Mouse (Mus musculus) cerebellum, adult (tissue): Measurements from ENCODE around the gene Lhx2.

Experiments
- ATAC-seq: cut with Nextera tagmentation; 2 replicates; pipeline ENCODE4 v1.9.2; 2017; ENCODE audit warnings: mild to moderate bottlenecking, moderate library complexity, mixed read lengths; ENCODE audit not compliant: insufficient number of reproducible peaks, low FRiP score, low TSS enrichment

The Lhx2 gene

GRCm38 (mm10) chr2:38338990-38339909 lies at the start of gene Lhx2:
Lhx2 (plus strand) TSS chr2:38339281.
- no peak for ATAC-seq

GRCm38 (mm10) chr2:38291526-38291925 lies 47.6 kb upstream of the Lhx2 start:
- ATAC-seq = no peak

- no peak for ATAC-seq
Measured at GRCm38 (mm10) chr2:38295939-38296338, 43.1 kb upstream of the Lhx2 start.

GRCm38 (mm10) chr2:38300941-38301340 lies 38.1 kb upstream of the Lhx2 start:
- ATAC-seq = no peak

- ATAC-seq = no peak
Measured at GRCm38 (mm10) chr2:38305152-38305551, 33.9 kb upstream of the Lhx2 start.

GRCm38 (mm10) chr2:38312921-38313320 lies 26.2 kb upstream of the Lhx2 start:
- ATAC-seq = no peak

DNA sequence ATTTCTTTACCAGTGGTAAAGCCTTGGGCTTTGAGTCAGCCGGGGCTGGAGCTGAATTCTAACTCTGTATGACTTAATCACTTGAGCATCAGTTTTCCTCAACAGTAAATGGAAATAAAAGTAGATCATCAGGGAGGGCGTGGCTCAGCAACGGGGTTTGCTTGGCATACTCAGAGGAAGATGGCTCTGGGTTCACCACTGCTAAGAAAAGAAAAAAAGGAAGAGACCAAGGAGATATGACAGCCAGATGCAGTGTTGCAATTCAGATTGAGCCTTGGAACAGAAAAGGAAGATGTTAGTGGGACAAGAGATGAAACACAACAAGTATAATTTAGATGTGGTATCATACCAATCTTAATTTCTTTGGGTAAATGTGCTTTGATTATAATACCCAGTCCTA lies 25.7 kb upstream of the Lhx2 start:
- ATAC-seq = no peak

DNA sequence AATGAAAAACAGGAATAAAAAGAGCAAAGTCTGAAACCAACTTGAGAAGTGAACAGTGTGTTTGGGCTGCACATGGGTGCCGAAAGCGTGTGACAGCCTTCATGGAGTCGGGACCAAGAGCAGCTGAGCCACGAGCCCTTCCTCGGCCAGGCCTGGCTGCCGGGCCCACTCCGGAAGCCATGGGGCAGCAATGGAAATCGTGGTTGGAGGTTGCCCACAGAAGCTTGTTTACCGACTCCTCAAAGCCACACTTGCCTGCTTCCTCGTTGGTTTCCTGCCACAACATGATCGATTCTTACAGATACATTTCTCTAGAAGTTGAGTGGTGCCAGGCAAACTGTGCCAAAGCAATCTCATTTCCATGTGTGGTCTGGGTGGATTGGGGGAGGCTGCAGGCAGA lies 20.0 kb upstream of the Lhx2 start:
- no peak for ATAC-seq

DNA sequence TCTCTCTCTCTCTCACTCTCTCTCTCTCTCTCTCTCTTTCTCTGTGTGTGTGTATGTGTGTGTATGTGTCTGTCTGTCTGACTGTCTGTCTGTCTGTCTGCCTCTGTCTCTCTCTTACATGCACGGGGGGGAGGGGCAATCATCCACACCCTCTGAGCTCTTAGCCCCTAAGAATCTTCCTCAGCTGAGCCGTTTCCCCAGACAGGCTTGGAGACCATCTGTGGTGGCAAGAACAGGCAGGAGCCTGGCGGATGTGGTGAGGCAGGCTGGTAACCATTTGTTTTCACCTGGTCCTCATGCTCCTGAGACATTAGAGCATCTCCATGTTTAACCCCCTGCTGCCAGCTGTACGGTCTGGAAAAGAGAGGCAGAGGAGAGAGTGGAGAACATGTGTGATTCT lies 18.2 kb upstream of the Lhx2 start:
- ATAC-seq = no peak

DNA sequence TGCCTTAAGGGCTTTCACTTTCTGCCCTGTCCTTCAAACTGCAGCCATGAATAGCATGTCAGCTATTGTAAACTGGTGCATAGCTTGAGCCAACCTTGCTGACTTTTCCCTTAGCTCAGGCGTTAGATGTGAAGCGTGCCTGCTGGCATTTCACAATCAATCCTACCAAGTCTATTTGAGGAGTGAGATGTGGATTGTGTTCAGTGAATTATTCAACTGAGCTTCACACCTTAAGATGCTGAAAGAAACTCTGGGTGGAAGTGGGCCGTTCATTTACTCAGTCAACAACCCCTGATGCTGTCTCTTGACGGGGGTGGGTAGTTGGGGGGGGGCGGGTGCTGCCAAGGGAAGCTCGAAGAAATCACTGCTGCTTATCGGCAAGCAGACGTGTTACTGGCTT lies 15.7 kb upstream of the Lhx2 start:
- ATAC-seq = no peak

GRCm38 (mm10) chr2:38326671-38327070 lies 12.4 kb upstream of the Lhx2 start:
- ATAC-seq = no peak

DNA sequence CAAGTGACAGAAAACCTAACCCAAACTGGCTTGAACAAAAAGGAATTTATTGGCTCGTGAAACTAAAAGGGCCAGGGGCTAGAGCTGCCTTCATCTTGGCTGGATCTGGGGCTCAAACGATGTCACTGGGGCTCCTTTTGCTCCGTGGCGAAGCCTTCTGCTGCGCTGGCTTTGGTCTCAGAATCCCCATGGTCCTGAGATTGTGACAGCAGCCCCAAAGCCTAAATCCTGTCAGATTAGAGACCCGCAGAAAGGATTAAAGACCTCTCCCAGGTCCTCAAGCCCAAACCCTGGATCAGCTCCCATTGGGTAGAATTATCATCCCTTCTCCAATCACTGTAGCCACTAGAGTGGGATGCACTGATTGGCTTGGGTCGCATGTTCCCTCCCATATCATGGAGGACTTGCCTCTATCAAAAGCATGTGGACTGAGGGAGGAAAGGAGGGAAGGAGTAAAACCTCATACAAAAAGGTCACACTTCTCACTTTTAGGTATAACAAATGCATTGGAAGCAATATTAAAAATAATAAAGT lies 5.4 kb upstream of the Lhx2 start:
- no peak for ATAC-seq

GRCm38 (mm10) chr2:38336606-38337005 lies 2.5 kb upstream of the Lhx2 start:
- no peak for ATAC-seq

GRCm38 (mm10) chr2:38337091-38337640 lies 1.9 kb upstream of the Lhx2 start:
- ATAC-seq = no peak

DNA sequence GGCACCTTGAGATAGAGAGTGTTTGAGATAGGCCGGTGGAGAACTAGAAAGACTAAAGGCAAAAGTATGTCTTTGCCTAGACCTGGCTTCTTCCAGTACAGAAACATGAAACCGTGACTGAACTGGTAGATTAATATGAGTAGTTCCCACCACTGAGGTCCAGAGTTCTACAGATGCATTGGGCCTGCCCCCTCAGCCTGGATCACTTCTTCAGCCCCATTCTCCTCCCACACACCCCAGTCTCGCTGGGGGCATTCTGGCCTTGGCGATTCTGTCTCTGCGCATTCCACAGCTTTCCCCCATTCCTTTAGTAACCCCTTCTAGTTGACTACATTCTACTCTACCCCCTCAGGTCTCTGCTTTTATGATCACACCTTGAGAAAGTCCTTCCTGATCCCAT lies 1.4 kb upstream of the Lhx2 start:
- ATAC-seq = no peak

- ATAC-seq = no peak
Measured at GRCm38 (mm10) chr2:38338348-38338932, 641 bp upstream of the Lhx2 start.

DNA sequence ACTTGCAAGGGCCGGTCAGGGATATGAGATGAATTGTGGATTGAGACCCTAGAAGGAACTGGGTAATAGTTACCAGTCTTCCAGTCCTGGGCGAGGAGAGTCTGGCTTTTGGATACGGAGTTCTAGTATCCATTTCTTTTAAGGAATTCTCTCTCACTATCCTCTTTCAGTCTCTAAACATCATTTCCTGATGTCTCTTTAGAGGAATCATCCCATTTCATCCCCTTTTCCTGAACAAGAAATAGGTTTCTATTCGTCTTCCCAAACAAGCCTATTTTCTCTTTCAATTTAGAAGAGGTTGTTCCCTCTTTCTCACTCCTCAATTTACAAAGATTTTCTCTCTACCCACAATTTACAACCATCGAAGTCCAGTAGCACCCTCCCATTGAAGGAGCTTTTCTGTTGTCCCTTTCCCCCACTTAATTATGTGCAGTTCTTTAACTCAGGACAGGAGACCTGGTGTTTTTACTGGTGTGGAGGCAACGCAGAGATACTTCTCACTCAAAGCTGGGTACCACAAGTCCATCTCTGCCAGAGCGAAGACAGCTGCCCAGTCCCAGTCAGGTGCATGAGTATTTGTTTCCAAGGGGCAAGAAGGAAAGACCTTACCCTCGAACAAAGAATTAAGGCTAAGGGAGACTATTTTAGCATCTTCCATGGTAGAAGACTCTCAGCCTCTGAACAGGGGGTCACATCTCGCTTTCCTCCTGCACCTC lies 987 bp downstream of the Lhx2 start:
- no peak for ATAC-seq

DNA sequence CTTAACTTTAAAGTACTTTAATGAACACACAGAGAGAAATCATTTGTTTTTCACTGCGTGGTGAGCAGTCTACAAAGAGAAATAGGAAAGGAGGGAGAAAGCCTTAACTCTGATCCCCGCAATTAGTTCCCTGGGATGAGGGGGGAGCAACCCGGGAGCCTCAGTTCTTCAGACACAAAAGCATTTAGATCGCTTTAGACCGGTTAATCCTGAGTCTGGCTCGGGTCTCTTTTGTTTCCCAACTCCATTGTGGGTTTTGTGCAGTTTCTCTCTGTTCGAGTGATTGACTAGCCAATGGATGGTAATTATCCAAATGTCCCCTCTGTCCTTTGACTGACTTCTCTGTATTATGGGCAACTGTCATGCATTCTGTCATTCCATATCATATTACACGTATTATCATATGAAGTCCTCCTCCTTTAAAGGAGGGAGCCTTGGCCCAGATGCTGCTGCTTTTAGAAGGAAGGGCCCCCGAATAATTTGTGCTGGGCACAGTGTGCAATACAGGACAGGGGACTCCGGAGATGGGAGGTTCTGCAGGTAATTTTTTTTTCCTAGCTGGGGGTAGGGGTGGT lies 1.6 kb downstream of the Lhx2 start:
- ATAC-seq = no peak

DNA sequence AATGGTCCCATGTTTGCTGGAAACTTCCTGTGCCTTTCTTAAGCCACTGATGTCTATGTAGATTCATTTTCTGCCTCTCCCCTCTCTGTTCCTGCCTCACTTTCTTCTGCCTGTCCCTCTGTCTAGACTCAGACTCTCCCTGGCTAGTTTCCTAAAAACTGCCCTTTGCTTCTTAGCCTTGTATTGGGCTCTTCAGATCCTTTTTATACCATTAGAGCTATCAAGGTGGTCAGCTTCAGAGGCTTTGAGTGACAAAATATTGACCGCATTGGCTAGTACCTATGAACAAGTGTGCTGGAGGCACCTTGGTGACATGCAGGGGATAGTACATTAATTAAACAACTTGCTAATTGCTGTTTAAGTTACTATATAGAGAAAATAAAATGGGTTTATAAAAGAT lies 4.5 kb downstream of the Lhx2 start:
- ATAC-seq = no peak

DNA sequence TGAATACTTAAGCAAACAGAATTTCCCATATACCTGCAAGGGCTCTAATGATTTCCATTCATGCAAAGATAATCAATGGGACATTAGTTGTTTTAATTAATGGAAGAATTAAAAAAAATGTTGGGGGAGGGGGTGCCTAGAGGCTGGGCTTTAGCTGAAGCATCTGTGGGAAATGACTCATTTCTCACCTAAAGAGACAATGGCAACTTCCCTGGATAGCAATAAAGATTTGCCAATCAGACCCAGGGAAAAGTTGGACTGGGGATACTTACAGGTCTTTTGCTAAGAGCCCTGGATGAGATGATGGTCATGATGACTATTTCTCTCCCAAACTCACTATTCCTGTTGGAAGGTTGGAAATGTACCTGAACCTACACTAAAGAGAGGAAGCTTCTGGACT lies 5.6 kb downstream of the Lhx2 start:
- ATAC-seq = no peak
